Mouse (Mus musculus): ENCODE data around the gene Pcgf2. TPM values are rescaled to one million over a fixed set of nuclear protein-coding genes. Genes with fewer than 3 reads are reported as not detected.

The Pcgf2 gene
- total RNA-seq, 2 experiments from 2014 or later, result 29.1 to 31.1 TPM

GRCm38 (mm10) chr11:97697199-97697890, 3.0 kb downstream of the Pcgf2 start:
- TF ChIP-seq CTCF (conservative IDR thresholded peaks at IDR 0.05), result no peak
- no peak for DNase-seq (ENCODE audit: low spot score in 2 of 2)
- Histone ChIP-seq H3K4me3 (peak overlapping the region; percentile 80), H3K27ac (no peak overlapping the region)

DNA sequence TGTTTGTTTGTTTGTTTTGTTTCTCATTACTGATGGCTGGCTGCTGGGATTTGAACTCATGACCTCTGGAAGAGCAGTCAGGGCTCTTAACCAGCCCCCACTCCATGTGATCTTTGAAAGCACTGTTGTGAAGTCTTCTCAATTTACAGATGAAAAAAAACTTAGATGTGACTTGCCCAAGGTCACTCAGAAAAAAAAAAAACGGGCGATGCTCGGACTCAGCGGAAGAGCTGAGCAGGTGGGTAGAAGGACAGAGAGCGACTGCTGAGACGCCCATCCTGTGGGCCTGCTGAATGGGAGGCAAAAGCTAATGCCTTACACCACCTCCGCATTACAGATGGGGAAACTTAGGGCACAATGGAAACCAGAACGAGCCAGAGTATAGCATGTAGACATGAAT, 3.6 kb downstream of the Pcgf2 start:
- H3K27ac ChIP-seq, result no peak overlapping the region
- no peak overlapping the region for H3K4me3 ChIP-seq
- no peak for TF ChIP-seq CTCF (conservative IDR thresholded peaks at IDR 0.05)
- DNase-seq (ENCODE audit: low spot score in 2 of 2), result no peak

GRCm38 (mm10) chr11:97695712-97696401, 4.4 kb downstream of the Pcgf2 start:
- DNase-seq (ENCODE audit: low spot score in 2 of 2), result no peak
- peak overlapping the region; percentile 53 for H3K27ac ChIP-seq
- peak overlapping the region; percentile 4; the same call in 1 of the 2 replicates for H3K4me3 ChIP-seq
- TF ChIP-seq CTCF (conservative IDR thresholded peaks at IDR 0.05), result no peak

DNA sequence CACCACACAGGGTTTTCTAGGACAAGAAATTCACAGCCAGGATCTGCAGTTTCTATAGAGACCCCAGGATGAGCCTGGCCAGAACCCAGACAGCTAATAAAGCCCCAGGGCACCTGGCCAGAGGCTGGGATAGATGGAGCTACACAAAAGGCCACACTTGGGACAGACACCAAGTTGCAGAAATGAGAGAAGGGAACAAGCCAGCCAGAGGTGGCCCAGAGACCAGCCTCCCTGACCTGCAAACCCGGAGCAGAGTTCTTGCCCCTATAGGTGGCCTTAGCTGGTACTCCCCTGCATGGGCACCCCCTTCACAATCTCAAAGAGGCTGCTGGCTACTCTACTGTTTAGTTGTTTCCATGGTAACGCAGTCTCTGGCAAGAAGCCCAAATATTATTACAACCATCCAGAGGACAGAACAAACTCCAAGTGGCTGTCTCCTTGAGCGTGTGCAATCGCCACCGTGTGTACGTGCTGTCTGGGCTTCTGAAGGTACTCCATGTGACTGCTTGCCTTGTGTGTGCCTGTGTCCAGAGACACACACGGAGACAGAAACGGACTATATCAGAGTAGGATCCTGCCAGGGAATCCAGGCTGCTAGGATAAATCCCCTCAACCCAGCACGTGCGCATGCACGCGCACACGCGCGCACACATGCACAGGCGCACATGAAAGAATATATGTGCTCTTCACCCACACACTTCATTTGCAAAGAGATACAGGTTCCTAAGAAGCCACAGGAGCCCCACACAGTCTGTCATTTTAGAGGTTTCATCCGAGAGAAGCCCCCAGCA, 5.2 kb downstream of the Pcgf2 start:
- Histone ChIP-seq H3K27ac (peak overlapping the region; percentile 53), H3K4me3 (0 out of 2 replicates have a peak overlapping the region, but pooled peaks have one; percentile 26)
- no peak for TF ChIP-seq CTCF (conservative IDR thresholded peaks at IDR 0.05)
- peak; percentile 58 to 61 for DNase-seq (ENCODE audit: low spot score in 2 of 2)

GRCm38 (mm10) chr11:97694435-97694834, 5.9 kb downstream of the Pcgf2 start:
- Histone ChIP-seq H3K27ac (no peak overlapping the region; the same call in 1 of the 2 replicates), H3K4me3 (no peak overlapping the region)
- no peak for TF ChIP-seq CTCF (conservative IDR thresholded peaks at IDR 0.05)
- no peak for DNase-seq (ENCODE audit: low spot score in 2 of 2)

DNA sequence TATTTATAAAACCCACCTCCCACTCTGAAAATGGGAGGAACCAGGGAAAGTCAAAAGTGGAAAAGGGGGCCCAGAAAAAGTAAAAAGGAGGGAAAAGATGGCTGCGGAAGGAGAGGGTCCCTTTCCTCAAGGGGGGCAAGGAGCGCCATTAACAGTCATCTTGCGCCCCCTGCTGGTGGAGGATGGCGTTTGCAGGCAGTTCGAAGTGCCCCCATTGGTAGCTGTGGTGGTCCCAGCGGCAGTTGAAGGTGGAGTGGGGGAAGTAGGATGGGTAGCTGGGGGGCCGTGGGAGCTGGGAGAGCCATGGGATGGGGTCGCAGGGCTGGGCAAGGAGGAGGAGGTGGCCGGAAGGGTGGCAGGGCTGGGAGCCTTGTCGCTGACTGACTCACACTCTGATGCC, 10.4 kb downstream of the Pcgf2 start:
- no peak overlapping the region for H3K4me3 ChIP-seq
- no peak overlapping the region for H3K27ac ChIP-seq
- DNase-seq (ENCODE audit: low spot score in 2 of 2), result peak; percentile 39 to 75
- TF ChIP-seq CTCF (conservative IDR thresholded peaks at IDR 0.05), result peak; percentile 86

DNA sequence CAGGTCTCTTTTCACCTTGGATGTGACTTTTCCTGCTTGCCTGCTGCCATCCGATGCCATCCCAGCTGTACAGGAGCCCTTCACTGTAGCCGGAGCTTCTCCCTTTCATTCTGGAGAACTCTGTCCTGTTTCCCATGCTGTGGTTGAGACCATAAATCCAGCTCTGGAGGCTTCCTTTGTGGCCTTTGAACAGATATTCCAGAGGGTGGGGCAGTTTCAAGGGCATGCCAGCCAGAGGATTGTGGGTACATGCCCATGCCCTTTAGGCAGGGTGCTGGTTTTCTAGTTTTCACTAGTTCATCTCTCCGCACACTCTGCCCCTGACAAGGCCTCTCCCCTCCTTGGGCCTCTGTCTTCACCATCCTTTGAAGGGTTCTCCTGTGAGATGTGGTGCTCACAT, 13.2 kb downstream of the Pcgf2 start:
- Histone ChIP-seq H3K27ac (0 out of 2 replicates have a peak overlapping the region, but pooled peaks have one; percentile 87), H3K4me3 (no peak overlapping the region)
- no peak for TF ChIP-seq CTCF (conservative IDR thresholded peaks at IDR 0.05)
- DNase-seq (ENCODE audit: low spot score in 2 of 2), result no peak

DNA sequence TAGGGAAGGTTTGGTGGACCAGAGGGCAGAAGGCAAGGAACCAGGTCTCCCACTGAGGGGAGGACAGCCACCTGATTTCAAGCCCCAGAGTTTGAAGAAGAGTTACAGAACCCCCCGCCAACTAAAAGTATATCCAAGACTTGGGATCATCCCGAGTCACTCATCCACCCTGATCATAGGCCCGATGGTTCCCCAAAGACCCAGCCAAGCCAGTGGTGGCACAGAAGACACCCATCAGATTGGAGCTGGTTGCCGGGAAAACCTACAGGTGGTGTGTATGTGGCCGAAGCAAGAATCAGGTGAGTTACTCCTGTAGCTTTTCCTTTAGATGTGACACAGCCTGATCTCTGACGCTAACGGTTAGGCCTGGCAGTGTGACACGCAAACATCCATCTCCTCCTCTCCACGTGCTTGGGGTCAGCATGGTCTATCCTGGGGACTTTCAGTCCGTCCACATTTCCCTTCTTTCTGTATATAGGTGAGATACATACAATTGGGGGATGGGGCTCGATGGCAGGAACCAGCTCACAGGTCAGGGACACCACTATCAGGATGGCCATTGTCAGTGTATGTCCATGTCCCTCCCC, 13.9 kb downstream of the Pcgf2 start:
- DNase-seq (ENCODE audit: low spot score in 2 of 2), result no peak
- peak overlapping the region; percentile 60 for H3K4me3 ChIP-seq
- no peak for TF ChIP-seq CTCF (conservative IDR thresholded peaks at IDR 0.05)
- H3K27ac ChIP-seq, result peak overlapping the region; percentile 87

- no peak for TF ChIP-seq CTCF (conservative IDR thresholded peaks at IDR 0.05)
- Histone ChIP-seq H3K4me3 (peak within 1 kb of the TSS; percentile 60), H3K27ac (peak within 1 kb of the TSS; percentile 87)
- peak; percentile 83 to 89 for DNase-seq (ENCODE audit: low spot score in 2 of 2)
These were observed 14.5 kb downstream of the Pcgf2 start, which contains the start of gene Cisd3 for GRCm38 (mm10) chr11:97685613-97686321. Gene Cisd3, plus strand, starts transcription at chr11:97685826.

DNA sequence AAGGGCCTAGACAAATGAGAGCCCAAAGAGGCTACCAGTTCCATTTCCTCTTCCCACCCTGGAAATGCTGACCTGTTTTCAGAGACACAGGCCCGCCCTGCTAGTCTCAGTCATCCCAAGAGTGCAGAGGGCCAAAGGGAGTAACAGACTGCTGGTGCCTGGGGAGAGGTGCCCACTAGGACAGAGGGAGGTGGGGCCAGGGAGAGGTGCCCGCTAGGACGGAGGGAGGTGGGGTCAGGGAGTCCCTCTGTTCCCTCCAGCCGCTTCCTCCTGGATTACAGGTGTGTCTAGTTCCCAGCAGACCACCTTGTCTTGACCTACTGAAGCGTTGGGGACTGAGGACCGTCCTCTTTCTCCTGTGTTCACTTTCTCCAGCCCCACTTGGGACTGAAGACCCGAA, 15.5 kb downstream of the Pcgf2 start:
- peak overlapping the region; percentile 87 for H3K27ac ChIP-seq
- DNase-seq (ENCODE audit: low spot score in 2 of 2), result no peak
- TF ChIP-seq CTCF (conservative IDR thresholded peaks at IDR 0.05), result no peak
- H3K4me3 ChIP-seq, result no peak overlapping the region

DNA sequence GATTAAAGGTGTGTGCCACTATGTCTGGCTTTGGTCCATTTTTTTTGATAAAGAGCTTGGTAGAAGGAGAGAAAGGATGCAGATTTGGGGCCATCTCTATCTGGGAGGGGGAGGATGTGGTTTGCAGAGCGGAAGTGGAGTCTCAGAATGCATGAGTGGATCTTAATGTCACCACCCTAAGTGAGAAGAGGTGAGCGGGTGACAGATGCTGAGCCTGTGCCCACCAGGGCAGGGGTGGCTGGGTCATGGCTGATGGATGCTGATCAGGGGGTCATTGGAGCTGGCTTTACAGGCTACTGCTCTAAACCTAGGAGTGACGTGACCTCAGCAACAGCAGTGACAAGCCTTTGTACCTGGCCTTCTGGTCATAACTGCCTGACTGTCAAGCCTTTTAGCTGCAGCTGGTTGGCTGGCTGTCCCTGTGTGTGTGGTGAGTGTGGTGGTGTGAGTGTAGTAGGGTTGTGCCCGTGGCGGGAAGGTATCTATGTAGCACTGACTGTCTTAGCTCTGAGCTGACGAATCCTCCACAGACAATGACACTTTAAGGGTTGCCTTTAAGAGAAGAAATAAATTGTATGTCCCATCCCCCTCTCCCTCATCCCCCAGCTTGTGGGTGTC, 16.1 kb downstream of the Pcgf2 start:
- Histone ChIP-seq H3K4me3 (no peak overlapping the region), H3K27ac (no peak overlapping the region)
- no peak for TF ChIP-seq CTCF (conservative IDR thresholded peaks at IDR 0.05)
- DNase-seq (ENCODE audit: low spot score in 2 of 2), result no peak
